Mouse (Mus musculus) C2C12 (cell line): ENCODE results near the gene Adgrv1.

Experiments
- CEBPB ChIP-seq: IDR thresholded peaks from one replicate; pipeline ENCODE4 v1.6.1; 2011; ENCODE audit warnings: low read depth, mild to moderate bottlenecking, control low read depth, moderate library complexity
- CTCF ChIP-seq: IDR thresholded peaks from one replicate; pipeline ENCODE4 v1.5.1; 2011; ENCODE audit not compliant: control insufficient read depth, insufficient read depth, insufficient read length
- FOSL1 ChIP-seq: IDR thresholded peaks from one replicate; pipeline ENCODE4 v1.8.0; 2011; ENCODE audit warnings: mild to moderate bottlenecking, low read length; ENCODE audit not compliant: poor library complexity, insufficient read depth, severe bottlenecking
- MAX ChIP-seq: IDR thresholded peaks from one replicate; pipeline ENCODE4 v1.6.1; 2011; ENCODE audit warnings: mild to moderate bottlenecking, control low read depth
- MYOG ChIP-seq: IDR thresholded peaks from one replicate; pipeline ENCODE4 v1.6.1; 2011; ENCODE audit not compliant: control insufficient read depth, insufficient read length; ENCODE audit errors: extremely low read depth
- USF1 ChIP-seq: IDR thresholded peaks from one replicate; pipeline ENCODE4 v1.6.1; 2011; ENCODE audit warnings: low read depth, mild to moderate bottlenecking, control low read depth, moderate library complexity

DNA sequence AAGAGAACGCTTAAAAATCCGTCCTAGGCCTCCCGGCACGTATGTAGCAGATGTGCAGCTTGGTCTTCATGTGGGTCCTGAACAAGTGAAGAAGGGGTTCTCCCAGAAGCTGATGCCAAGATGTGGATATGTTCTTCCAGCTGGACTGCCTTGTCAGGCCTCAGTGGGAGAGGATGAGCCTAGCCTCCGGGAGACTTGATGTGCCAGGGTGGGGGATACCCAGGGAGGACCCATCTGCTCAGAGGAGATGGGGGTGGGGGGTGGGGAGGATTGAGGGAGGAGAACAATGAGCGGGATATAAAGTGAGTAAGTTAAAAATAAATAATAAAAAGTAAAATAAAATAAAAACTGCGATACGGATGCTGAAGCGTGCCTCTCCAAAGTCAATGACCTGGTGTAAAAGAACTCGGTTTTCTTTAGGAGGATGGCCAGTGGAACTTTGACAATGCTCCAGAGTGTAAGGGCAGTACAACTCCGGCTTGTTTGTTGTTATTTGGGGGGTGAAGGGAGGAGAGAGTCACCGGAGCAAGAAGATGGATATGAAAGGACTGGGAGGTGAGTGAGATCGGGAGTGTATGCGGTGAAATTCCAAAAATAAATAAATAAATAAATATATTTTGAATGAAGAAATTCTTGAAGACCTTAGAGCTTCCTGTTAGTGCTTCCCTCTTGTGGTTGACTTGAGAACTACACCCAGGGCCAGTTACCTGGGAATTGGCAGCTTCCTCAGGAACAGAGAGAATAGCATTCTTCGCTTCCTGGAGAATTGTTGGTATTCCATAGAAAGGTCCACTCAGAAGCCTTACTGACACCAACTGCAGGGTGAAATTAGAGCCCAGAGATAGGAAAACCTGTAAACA, 205.8 kb downstream of the Adgrv1 start:
- TF ChIP-seq CTCF = no peak
- no peak for TF ChIP-seq CEBPB
- no peak for TF ChIP-seq USF1
- TF ChIP-seq MYOG = no peak
- no peak for TF ChIP-seq MAX
- TF ChIP-seq FOSL1 = no peak
